Mouse (Mus musculus): ENCODE results near the gene Rin3. TPM values are rescaled to one million over a fixed set of nuclear protein-coding genes. Genes with fewer than 3 reads are reported as not detected.

The Rin3 gene
- polyA plus RNA-seq, 1 experiment from 2014 or later, result 2.9 TPM

DNA sequence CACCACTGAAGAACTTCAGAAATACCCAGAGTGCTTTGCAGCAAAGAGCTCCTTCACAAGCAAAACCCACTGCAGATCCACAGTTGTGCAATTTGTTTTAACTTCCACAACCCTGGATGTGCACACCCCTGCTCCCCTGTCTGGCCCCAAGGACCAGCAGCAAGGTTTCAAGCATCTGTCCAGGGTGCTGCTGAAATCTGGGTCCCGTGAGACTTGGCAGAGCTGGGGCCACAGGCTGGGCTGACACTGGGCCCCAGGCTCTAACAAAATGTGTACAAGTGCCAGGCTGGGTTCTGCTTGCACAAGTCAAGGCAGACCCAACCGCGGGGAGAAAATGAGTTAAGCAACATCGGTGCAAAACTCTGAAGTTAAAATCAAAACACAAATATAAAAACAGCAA, 115.7 kb downstream of the Rin3 start:
- peaks cover 2% of the 10 kb centered on the region for H3K36me3 ChIP-seq (ENCODE audit: control insufficient read depth, insufficient read depth, low read length)
- no peaks in the 10 kb centered on the region for H3K27me3 ChIP-seq (ENCODE audit: control insufficient read depth, insufficient read depth, low read length)
- H3K4me3 ChIP-seq (ENCODE audit: low read depth, low read length), result no peak overlapping the region
- no peak overlapping the region for H3K4me2 ChIP-seq (replicated peaks; ENCODE audit: low read depth)
- no peak overlapping the region for H3K9ac ChIP-seq (ENCODE audit: low read length)
- no peak for ATAC-seq (ENCODE audit: low FRiP score, low TSS enrichment)
- no peak overlapping the region for H3K27ac ChIP-seq (replicated peaks)
- no peaks in the 10 kb centered on the region for H3K9me3 ChIP-seq (ENCODE audit: control insufficient read depth, low read length)
- DNase-seq (ENCODE audit: low spot score), result no peak
- TF ChIP-seq EP300 (optimal IDR thresholded peaks at IDR 0.05), result no peak
- no peak for TF ChIP-seq CTCF (IDR thresholded peaks at IDR 0.05; ENCODE audit: low read depth)
- H3K4me1 ChIP-seq (replicated peaks; ENCODE audit: control insufficient read depth, insufficient read depth), result no peaks in the 10 kb centered on the region
- WGBS, result 77% methylated on average over 4 of the region's 4 CpGs

DNA sequence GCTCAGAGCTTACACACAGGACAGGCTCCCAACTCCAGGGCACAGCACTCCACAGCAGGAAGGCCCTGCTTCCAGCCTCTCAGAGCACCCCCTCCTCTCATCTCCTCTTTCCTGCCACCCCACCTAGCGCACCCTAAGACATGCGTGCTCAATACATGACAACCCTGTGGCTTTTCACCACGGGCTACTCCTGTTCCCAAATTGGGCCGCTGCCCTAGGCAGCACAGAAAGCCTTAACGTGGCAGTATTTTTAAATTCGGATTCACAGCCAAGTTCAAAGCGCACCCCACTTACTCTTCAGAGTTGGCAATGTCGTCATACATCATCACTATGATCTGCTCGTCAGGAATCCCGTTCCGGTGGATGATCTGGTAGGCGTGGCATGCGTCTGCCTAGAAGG, 130.3 kb downstream of the Rin3 start:
- Histone ChIP-seq H3K4me2 (replicated peaks; ENCODE audit: low read depth) (no peak overlapping the region), H3K27me3 (ENCODE audit: control insufficient read depth, insufficient read depth, low read length) (no peaks in the 10 kb centered on the region), H3K4me1 (replicated peaks; ENCODE audit: control insufficient read depth, insufficient read depth) (no peaks in the 10 kb centered on the region), H3K4me3 (ENCODE audit: low read depth, low read length) (no peak overlapping the region), H3K9me3 (ENCODE audit: control insufficient read depth, low read length) (no peaks in the 10 kb centered on the region), H3K9ac (ENCODE audit: low read length) (no peak overlapping the region), H3K36me3 (ENCODE audit: control insufficient read depth, insufficient read depth, low read length) (no peaks in the 10 kb centered on the region), H3K27ac (replicated peaks) (no peak overlapping the region)
- 85% methylated on average over 13 of the region's 13 CpGs for WGBS
- TF ChIP-seq CTCF (IDR thresholded peaks at IDR 0.05; ENCODE audit: low read depth) (no peak), EP300 (optimal IDR thresholded peaks at IDR 0.05) (no peak)
- ATAC-seq (ENCODE audit: low FRiP score, low TSS enrichment) (no peak), DNase-seq (ENCODE audit: low spot score) (no peak)

DNA sequence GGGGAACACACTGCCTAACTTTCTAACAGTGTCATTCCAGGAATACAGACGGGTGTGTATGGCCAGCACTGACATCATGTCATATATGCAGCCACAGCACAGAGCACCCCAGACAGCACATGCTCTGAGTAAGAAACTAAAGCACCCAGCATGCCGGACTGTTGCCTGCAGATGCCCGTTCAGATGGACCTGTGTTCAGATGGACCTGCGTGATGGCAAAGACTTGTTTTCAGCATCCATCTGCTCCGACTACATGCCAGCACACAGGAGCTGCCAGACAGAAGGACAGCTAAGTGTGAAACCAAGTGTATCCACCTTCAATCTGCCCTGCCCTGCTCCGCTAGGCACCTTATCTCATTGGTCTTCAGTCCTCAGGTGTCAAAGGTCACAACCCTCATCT, 131.8 kb downstream of the Rin3 start:
- Histone ChIP-seq H3K4me2 (replicated peaks; ENCODE audit: low read depth) (no peak overlapping the region), H3K27me3 (ENCODE audit: control insufficient read depth, insufficient read depth, low read length) (no peaks in the 10 kb centered on the region), H3K9me3 (ENCODE audit: control insufficient read depth, low read length) (no peaks in the 10 kb centered on the region), H3K4me3 (ENCODE audit: low read depth, low read length) (no peak overlapping the region), H3K9ac (ENCODE audit: low read length) (no peak overlapping the region), H3K4me1 (replicated peaks; ENCODE audit: control insufficient read depth, insufficient read depth) (no peaks in the 10 kb centered on the region), H3K27ac (replicated peaks) (no peak overlapping the region), H3K36me3 (ENCODE audit: control insufficient read depth, insufficient read depth, low read length) (no peaks in the 10 kb centered on the region)
- DNase-seq (ENCODE audit: low spot score), result no peak
- ATAC-seq (ENCODE audit: low FRiP score, low TSS enrichment), result no peak
- no peak for TF ChIP-seq EP300 (optimal IDR thresholded peaks at IDR 0.05)
- no peak for TF ChIP-seq CTCF (IDR thresholded peaks at IDR 0.05; ENCODE audit: low read depth)
- WGBS, result 87% methylated on average over 6 of the region's 6 CpGs

DNA sequence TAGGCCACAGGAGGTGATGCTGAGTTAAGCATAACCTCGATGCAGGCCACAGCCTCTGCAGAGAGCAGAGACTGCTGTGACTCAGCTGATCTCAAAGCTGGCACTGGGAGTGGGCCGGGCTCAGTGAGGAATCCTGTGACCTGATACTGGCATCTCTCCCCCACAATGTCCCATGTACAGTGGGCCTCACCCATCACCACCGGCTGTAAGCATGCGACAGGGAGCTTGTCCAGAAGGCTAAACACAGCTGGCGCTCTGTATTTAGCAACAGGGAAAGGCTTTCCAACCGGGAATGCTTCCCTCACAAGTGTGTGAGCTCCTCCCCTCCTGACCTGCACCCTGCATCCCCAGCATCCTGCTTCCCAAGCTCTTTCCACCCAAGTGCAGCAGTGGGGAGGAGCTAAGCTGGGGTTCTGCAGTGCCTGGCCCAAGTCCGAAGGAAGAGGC, 133.6 kb downstream of the Rin3 start:
- TF ChIP-seq CTCF (IDR thresholded peaks at IDR 0.05; ENCODE audit: low read depth) (no peak), EP300 (optimal IDR thresholded peaks at IDR 0.05) (no peak)
- no peaks in the 10 kb centered on the region for H3K36me3 ChIP-seq (ENCODE audit: control insufficient read depth, insufficient read depth, low read length)
- ATAC-seq (ENCODE audit: low FRiP score, low TSS enrichment), result peak; percentile 74
- H3K4me2 ChIP-seq (replicated peaks; ENCODE audit: low read depth), result no peak overlapping the region
- no peaks in the 10 kb centered on the region for H3K27me3 ChIP-seq (ENCODE audit: control insufficient read depth, insufficient read depth, low read length)
- 23% methylated on average over 7 of the region's 7 CpGs for WGBS
- H3K27ac ChIP-seq (replicated peaks), result 0 out of 2 replicates have a peak overlapping the region, but pooled peaks have one; percentile 19
- no peaks in the 10 kb centered on the region for H3K4me1 ChIP-seq (replicated peaks; ENCODE audit: control insufficient read depth, insufficient read depth)
- H3K9ac ChIP-seq (ENCODE audit: low read length), result no peak overlapping the region
- peak; percentile 28 for DNase-seq (ENCODE audit: low spot score)
- H3K9me3 ChIP-seq (ENCODE audit: control insufficient read depth, low read length), result no peaks in the 10 kb centered on the region
- H3K4me3 ChIP-seq (ENCODE audit: low read depth, low read length), result no peak overlapping the region

DNA sequence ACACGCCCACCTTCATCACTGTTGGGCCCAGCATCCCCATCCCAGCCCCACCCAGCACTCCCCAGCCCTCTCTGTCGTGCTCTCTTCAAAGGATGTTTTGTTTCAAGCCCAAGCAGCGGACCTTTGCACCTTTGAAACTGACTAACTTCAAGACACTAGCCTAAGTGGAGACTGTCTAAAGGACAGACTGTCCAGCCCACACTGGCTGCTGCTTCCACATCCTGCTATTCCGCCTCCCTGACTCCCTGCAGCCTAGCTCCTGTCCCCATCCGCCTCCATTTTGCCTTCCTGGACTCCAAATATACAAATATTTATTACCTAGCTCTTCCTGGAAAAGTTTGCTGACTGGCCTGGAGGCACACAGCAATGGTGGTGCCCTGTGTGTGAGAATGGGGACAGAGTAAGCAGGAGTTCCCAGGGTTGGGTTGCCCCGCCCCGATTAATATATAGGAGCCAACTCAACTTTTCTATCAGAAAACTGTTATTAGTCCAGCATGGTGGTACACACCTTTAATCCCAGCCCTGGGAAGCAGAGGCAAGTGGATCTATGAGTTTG, 134.2 kb downstream of the Rin3 start:
- 71% methylated on average over 7 of the region's 7 CpGs for WGBS
- Histone ChIP-seq H3K4me3 (ENCODE audit: low read depth, low read length) (no peak overlapping the region), H3K9ac (ENCODE audit: low read length) (no peak overlapping the region), H3K27me3 (ENCODE audit: control insufficient read depth, insufficient read depth, low read length) (no peaks in the 10 kb centered on the region), H3K36me3 (ENCODE audit: control insufficient read depth, insufficient read depth, low read length) (no peaks in the 10 kb centered on the region), H3K9me3 (ENCODE audit: control insufficient read depth, low read length) (no peaks in the 10 kb centered on the region), H3K4me1 (replicated peaks; ENCODE audit: control insufficient read depth, insufficient read depth) (0 out of 2 replicates have a peak, but pooled peaks cover 3% of the 10 kb centered on the region), H3K27ac (replicated peaks) (peak overlapping the region; percentile 19; the same call in 1 of the 2 replicates), H3K4me2 (replicated peaks; ENCODE audit: low read depth) (no peak overlapping the region)
- DNase-seq (ENCODE audit: low spot score) (no peak), ATAC-seq (ENCODE audit: low FRiP score, low TSS enrichment) (no peak)
- TF ChIP-seq CTCF (IDR thresholded peaks at IDR 0.05; ENCODE audit: low read depth), result no peak
- no peak for TF ChIP-seq EP300 (optimal IDR thresholded peaks at IDR 0.05)

DNA sequence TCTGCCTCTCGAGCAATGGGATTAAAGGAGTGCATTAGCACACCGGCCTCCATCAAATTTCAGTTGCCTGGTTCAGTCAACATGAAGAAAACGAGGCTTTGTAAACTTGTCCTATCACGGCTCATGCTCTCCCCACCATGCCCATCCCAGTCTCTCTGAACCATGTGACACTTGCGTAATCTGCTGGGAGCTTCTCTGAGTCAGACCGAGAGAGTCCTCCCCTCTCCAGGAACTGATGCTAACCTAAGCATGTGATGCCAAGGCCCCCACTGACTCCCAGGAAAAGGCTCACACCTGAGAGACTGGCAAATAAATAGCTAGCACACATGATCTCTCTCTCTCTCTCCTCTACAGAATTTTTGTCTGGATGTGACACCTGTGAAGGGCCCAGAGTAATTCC, 134.9 kb downstream of the Rin3 start:
- no peak for TF ChIP-seq CTCF (IDR thresholded peaks at IDR 0.05; ENCODE audit: low read depth)
- no peak for TF ChIP-seq EP300 (optimal IDR thresholded peaks at IDR 0.05)
- Histone ChIP-seq H3K9ac (ENCODE audit: low read length) (no peak overlapping the region), H3K36me3 (ENCODE audit: control insufficient read depth, insufficient read depth, low read length) (no peaks in the 10 kb centered on the region), H3K27me3 (ENCODE audit: control insufficient read depth, insufficient read depth, low read length) (no peaks in the 10 kb centered on the region), H3K4me3 (ENCODE audit: low read depth, low read length) (no peak overlapping the region), H3K27ac (replicated peaks) (no peak overlapping the region), H3K4me2 (replicated peaks; ENCODE audit: low read depth) (no peak overlapping the region), H3K4me1 (replicated peaks; ENCODE audit: control insufficient read depth, insufficient read depth) (0 out of 2 replicates have a peak, but pooled peaks cover 3% of the 10 kb centered on the region), H3K9me3 (ENCODE audit: control insufficient read depth, low read length) (no peaks in the 10 kb centered on the region)
- ATAC-seq (ENCODE audit: low FRiP score, low TSS enrichment) (no peak), DNase-seq (ENCODE audit: low spot score) (no peak)
- WGBS, result 88% methylated on average over 6 of the region's 6 CpGs
